Mouse (Mus musculus) forebrain, embryonic 12.5 days (tissue): Measurements from ENCODE around the gene Drc3. TPM values are rescaled to one million over a fixed set of nuclear protein-coding genes. Genes with fewer than 3 reads are reported as not detected.
"Not testable (repeated sequence)": the region's sequence is repeated elsewhere in the genome, so short reads cannot be mapped to it uniquely, and the experiment has no call there.

ENCODE experiments used
- ATAC-seq: fragments of 200-750 bp; cut with Nextera tagmentation; 2 replicates; pipeline ENCODE4 v1.8.0; 2017; ENCODE audit warnings: moderate TSS enrichment; ENCODE audit not compliant: low FRiP score
- H3K27ac ChIP-seq: fragments of 300-500 bp; sonication (generic); 2 replicates; pipeline ENCODE4 v1.5.1; 2016; ENCODE audit warnings: mild to moderate bottlenecking
- H3K27me3 ChIP-seq: fragments of 300-500 bp; sonication (generic); 2 replicates; pipeline ENCODE4 v1.6.1; 2016; ENCODE audit warnings: mild to moderate bottlenecking
- H3K36me3 ChIP-seq: fragments of 300-500 bp; sonication (generic); replicated peaks from 2 replicates; pipeline ENCODE4 v1.6.1; 2016; ENCODE audit warnings: mild to moderate bottlenecking
- H3K4me1 ChIP-seq: fragments of 300-500 bp; sonication (generic); 2 replicates; pipeline ENCODE4 v1.6.1; 2016
- H3K4me2 ChIP-seq: fragments of 300-500 bp; sonication (generic); 2 replicates; pipeline ENCODE4 v1.6.1; 2016; ENCODE audit warnings: mild to moderate bottlenecking, moderate library complexity
- H3K4me3 ChIP-seq: fragments of 300-500 bp; sonication (generic); replicated peaks from 2 replicates; pipeline ENCODE4 v1.5.1; 2016; ENCODE audit warnings: mild to moderate bottlenecking
- H3K9ac ChIP-seq: fragments of 300-500 bp; sonication (generic); 2 replicates; pipeline ENCODE4 v1.6.1; 2016; ENCODE audit warnings: mild to moderate bottlenecking
- H3K9me3 ChIP-seq: fragments of 300-500 bp; sonication (generic); 2 replicates; pipeline ENCODE4 v1.6.1; 2016
- WGBS: fragments of 180-500 bp; shearing (Covaris S2); methylation state at CpG from one replicate; pipeline ENCODE4 v1.1.7; 2016; 5-methylcytosine and 5-hydroxymethylcytosine counted together
- polyA plus RNA-seq: library from polyadenylated mRNA; unstranded; fragments of >200 nt; fragmentation: Nextera tagmentation; extraction: Ambion mirVana; gene quantifications from 2 replicates; pipeline ENCODE4 v1.2.1, GENCODE M21; 2016

Gene Drc3
- polyA plus RNA-seq, 1 experiment from 2014 or later, result 3.0 TPM

DNA sequence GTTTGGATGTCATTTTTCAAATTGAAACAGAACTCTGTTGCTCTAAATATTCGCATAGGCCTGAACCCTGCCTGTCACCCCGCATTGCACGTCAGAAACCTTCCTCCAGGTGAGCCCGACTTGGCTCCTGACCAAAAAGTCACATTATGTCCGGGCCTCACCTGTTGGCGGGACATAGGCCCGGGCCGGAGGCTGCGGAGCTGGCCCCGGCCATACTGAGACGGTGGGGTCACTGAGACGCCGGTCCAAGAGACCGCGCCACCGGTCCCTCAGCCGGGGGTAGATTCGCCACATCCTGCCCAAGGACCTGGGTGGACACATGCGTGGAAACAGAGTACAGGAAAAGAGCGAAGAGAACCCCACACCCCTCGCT, 63.4 kb downstream of the Drc3 start:
- 1% methylated on average over 21 of the region's 21 CpGs for WGBS
- ATAC-seq, result peak; percentile 64; the same call in 1 of the 2 replicates
- peaks cover 37% of the 10 kb centered on the region for H3K4me1 ChIP-seq
- no peaks in the 10 kb centered on the region for H3K27me3 ChIP-seq
- H3K4me3 ChIP-seq, result peak overlapping the region; percentile 88
- no peaks in the 10 kb centered on the region for H3K36me3 ChIP-seq
- H3K9me3 ChIP-seq, result no peaks in the 10 kb centered on the region
- H3K9ac ChIP-seq, result peak overlapping the region; percentile 93
- peak overlapping the region; percentile 88 for H3K4me2 ChIP-seq
- H3K27ac ChIP-seq, result 0 out of 2 replicates have a peak overlapping the region, but pooled peaks have one; percentile 46

DNA sequence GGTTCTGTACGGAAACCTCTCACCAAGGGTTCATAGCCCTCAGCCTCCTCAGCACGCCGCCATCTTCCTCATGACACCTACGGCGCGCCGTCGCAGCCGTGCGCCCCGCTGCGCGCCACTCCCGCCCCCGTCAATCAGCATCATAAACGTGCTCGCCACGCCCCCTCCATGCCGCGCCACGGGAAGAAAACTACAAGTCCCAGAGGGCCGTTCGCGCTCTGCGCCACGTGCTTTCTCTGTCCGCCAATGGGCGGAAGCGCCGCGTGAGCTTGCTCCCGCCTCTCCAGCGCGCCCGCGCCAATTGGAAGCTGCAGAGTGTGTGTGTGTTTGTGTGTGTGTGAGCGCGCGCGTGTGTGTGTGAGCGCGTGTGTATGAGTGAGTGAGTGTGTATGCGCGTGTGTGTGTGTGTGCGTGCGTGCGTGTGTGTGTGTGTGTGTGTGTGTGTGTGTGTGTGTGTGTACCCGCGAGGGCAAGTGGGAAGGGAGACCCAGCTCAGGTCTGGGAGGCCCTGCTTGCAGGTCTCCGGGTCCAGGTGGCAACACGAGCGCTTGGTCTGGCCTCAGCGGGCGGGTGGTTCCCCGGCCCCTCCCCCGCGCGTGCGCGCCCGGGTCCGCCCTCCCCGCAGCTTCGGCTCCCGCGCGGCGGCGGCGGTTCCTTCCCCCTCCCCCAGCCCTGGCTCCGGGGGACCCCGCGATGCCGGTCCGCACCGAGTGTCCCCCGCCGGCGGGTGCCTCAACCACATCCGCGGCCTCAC, 64.0 kb downstream of the Drc3 start, which contains the start of gene Gid4:
Gene Gid4, plus strand, starts transcription at position 183 of the 754 bp plus-strand sequence.
- Histone ChIP-seq H3K27me3 (no peaks in the 10 kb centered on the region), H3K4me3 (peak within 1 kb of the TSS; percentile 88)
- WGBS, result under 1% methylated on average over 79 of the region's 81 CpGs

DNA sequence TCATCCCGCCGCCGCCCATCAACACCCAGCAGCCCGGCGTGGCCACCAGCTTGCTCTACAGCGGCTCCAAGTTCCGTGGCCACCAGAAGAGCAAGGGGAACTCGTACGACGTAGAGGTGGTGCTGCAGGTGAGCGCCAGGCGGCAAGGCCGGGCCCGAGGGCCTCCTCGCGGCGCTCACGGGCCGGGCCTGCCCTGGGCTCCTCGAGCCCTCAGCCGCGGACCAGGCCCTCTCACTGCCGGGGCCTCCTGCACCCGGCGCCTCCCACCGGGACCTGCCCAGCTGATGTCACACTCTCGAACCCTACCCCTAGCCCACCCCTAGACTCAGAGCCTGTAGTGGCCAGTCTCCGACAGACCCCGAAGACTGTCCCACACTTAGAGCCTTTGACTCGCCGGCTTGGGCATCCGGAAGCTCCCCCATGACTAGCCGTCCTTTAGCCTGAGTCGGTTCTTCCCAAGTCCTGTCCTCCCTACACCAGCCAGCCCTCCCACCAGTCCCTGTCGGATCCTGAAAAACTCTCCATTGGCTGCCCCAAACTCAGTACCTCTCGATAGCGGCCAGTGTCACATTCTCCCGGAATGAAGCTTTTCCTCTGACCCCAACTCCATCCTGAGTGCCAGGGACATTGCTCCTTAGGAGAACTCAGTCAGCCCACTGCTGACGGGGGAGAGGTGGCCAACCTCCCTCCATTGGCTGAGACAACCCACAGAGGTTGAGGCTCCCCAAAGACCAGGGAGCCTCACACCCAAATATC, 64.8 kb downstream of the Drc3 start, which contains the start of gene Atpaf2:
Gene Atpaf2, minus strand, starts transcription at position 741 of the 756 bp plus-strand sequence.
- Histone ChIP-seq H3K9me3 (no peaks in the 10 kb centered on the region), H3K27me3 (no peaks in the 10 kb centered on the region), H3K9ac (peak within 1 kb of the TSS; percentile 93), H3K27ac (peak within 1 kb of the TSS; percentile 85), H3K4me3 (peak within 1 kb of the TSS; percentile 88), H3K4me2 (peak within 1 kb of the TSS; percentile 88), H3K36me3 (no peaks in the 10 kb centered on the region), H3K4me1 (peaks cover 37% of the 10 kb centered on the region)
- ATAC-seq, result peak; percentile 39
- under 1% methylated on average over 36 of the region's 39 CpGs for WGBS

More for the DNA sequence above, 64.0 kb downstream of the Drc3 start, which contains the start of gene Gid4:
- Histone ChIP-seq H3K27ac (peak within 1 kb of the TSS; percentile 85), H3K4me1 (peaks cover 37% of the 10 kb centered on the region), H3K36me3 (no peaks in the 10 kb centered on the region), H3K9ac (peak within 1 kb of the TSS; percentile 93), H3K4me2 (peak within 1 kb of the TSS; percentile 88), H3K9me3 (no peaks in the 10 kb centered on the region)
- peak; percentile 98 for ATAC-seq

DNA sequence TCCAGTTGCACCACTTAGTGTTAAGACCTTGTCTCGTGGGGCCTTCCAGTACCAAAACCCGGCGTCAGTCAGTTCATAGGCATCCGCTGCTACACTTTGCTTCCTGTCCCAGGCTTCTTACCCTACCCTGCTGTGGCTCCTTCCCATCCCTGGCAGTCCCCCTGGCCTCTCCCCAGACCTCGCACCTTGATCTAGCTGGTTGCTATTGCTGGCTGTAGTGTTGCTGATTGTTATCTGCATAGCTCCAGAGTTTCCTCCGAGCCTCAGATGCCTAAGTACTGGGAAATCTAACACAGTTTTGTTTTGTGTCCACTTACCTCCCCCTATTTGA, 65.3 kb downstream of the Drc3 start:
- ATAC-seq, result no peak
- H3K27ac ChIP-seq, result no peak overlapping the region
- H3K4me2 ChIP-seq, result peak overlapping the region; percentile 88
- H3K9me3 ChIP-seq, result no peaks in the 10 kb centered on the region
- 27% methylated on average over 6 of the region's 6 CpGs for WGBS
- peak overlapping the region; percentile 88 for H3K4me3 ChIP-seq
- no peaks in the 10 kb centered on the region for H3K27me3 ChIP-seq
- no peaks in the 10 kb centered on the region for H3K36me3 ChIP-seq
- H3K4me1 ChIP-seq, result peaks cover 37% of the 10 kb centered on the region
- H3K9ac ChIP-seq, result peak overlapping the region; percentile 93

DNA sequence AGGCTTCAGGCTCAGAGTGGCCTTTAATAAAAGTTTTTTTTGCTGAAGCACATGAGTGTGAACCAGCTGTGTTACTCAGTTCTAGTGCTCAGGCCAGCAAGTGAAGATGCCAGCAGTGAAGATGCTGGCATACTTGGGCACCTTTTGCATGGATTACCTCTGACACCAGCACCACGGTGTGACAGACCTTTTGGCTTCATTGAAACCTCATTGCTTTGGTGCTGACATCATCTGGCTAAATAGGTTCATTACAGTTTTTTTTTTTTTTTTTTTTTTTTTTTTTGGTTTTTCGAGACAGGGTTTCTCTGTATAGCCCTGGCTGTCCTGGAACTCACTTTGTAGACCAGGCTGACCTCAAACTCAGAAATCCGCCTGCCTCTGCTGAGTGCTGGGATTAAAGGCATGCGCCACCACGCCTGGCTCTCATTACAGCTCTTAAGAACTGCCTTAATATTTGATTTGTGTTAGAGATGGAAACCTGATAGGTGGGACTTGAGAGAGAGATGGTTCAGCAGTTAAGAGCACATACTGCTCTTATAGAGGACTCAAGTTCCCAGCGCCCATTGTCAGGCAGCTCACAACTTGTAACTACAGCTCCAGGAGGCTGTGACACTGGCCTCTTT, 69.0 kb downstream of the Drc3 start:
- Histone ChIP-seq H3K4me3 (no peak overlapping the region), H3K27me3 (no peaks in the 10 kb centered on the region), H3K4me2 (no peak overlapping the region), H3K4me1 (peaks cover 15% of the 10 kb centered on the region), H3K9me3 (no peaks in the 10 kb centered on the region), H3K9ac (no peak overlapping the region), H3K36me3 (peaks cover 7% of the 10 kb centered on the region; the same call in 1 of the 2 replicates), H3K27ac (no peak overlapping the region)
- ATAC-seq, result no peak
- WGBS, result 70% methylated on average over 6 of the region's 6 CpGs

DNA sequence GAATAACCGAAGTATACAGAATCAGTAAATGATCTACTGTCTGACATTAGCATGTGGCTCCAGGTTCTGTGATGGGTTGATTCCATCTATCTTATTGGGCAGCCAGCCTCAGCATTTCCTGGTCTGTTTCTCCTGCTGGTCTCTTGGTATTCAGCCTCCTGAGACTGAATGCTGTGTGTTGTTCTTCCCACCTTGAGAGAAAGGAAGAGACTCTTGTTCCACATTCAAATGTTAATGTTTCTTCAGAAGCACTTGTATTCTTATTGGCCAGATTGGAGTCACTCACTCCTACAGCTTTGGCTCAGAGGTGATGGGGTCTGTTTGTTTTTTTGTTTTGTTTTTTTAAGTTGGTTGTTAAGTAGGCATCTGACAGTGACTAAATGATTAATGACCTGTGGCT, 69.9 kb downstream of the Drc3 start:
- Histone ChIP-seq H3K9me3 (no peaks in the 10 kb centered on the region), H3K4me2 (no peak overlapping the region), H3K36me3 (peaks cover 7% of the 10 kb centered on the region; the same call in 1 of the 2 replicates), H3K27me3 (no peaks in the 10 kb centered on the region), H3K4me1 (peaks cover 14% of the 10 kb centered on the region), H3K27ac (no peak overlapping the region), H3K9ac (no peak overlapping the region), H3K4me3 (no peak overlapping the region)
- ATAC-seq, result no peak
- WGBS, result 61% methylated on average over 1 of the region's 1 CpGs

DNA sequence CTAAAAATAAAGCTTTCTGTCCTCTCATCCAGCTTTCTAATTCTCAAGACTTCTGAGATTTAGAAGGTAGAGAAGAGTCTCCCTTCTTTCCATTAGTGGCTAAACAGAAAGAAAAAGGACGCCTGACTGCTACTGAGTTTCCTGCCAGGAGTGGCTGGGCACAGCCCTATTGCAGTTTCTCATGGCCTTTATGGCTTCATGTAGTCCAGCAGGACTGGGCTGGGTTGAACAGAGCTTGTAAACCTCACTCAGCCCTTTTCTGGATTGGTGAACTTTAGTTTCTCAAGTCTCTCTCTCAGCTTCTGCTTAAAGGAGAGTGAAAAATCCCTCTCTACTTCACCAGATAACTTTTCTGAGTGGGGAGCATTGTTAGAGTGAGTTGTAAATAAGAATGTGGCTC, 73.3 kb downstream of the Drc3 start:
- no peaks in the 10 kb centered on the region for H3K27me3 ChIP-seq
- no peak overlapping the region for H3K9ac ChIP-seq
- no peak overlapping the region for H3K4me2 ChIP-seq
- H3K9me3 ChIP-seq, result no peaks in the 10 kb centered on the region
- H3K36me3 ChIP-seq, result peaks cover 13% of the 10 kb centered on the region
- WGBS, result 90% methylated on average over 1 of the region's 1 CpGs
- H3K27ac ChIP-seq, result no peak overlapping the region
- no peak for ATAC-seq
- no peaks in the 10 kb centered on the region for H3K4me1 ChIP-seq
- H3K4me3 ChIP-seq, result no peak overlapping the region

DNA sequence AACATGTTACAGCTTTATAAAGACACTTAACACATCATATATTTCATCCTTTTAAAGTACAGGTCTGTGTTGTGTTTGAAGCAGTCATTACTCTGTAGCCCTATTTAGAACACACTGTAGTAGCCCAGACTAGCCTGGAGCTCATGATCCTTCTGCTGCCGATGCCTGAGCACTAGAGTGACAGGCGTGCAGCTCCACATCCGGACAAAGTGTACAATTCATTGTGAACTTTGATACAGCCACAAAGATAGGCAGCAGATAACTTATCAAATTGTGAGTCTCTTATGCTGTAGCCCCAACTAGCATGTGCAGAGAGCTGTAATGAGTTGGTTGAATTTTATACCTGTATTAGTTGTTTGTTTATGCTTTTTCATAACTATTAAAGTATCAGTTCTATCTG, 74.5 kb downstream of the Drc3 start:
- Histone ChIP-seq H3K27ac (no peak overlapping the region), H3K36me3 (peaks cover 18% of the 10 kb centered on the region), H3K4me3 (no peak overlapping the region), H3K9me3 (no peaks in the 10 kb centered on the region), H3K9ac (no peak overlapping the region), H3K4me1 (no peaks in the 10 kb centered on the region), H3K27me3 (no peaks in the 10 kb centered on the region), H3K4me2 (no peak overlapping the region)
- ATAC-seq, result no peak
- WGBS, result 96% methylated on average over 3 of the region's 3 CpGs

DNA sequence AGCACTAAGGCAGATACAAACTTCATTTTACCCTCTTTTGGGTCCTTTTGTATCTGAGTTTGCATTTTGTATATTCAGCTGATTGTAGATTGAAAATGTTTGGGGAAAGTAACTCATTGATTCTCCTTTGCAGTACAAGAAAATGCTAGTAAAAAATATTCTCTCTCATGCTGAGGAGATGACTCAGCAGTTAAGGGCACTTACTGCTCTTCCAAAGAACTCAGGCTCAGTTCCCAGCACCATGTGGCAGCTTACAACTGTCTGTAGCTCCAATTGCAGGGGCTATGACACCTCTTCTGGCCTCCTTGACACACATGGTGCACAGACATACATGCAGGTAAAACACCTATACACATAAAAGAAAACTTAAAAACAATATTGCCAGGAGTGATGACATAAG, 80.4 kb downstream of the Drc3 start:
- ATAC-seq, result no peak

DNA sequence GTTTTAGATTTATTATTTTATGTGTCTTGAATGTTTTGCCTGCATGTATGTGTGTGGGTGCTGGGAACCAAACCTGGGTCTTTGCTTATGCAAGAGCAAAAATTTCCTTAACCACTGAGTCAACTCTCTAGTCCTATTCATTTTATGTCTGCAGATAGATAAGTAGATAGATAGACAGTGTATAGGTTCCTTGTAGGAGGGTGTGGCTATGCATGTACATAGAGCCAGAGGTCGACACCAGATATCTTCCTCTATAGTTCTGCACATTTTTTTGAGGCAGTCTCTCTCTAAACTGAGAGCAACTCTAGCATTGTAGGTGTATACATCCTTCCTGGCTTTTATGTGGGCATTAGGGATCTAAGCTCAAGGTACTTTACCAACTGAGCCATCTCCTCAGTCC, 82.0 kb downstream of the Drc3 start:
- Histone ChIP-seq H3K9ac (no peak overlapping the region), H3K36me3 (peaks cover 68% of the 10 kb centered on the region)
- WGBS, result 95% methylated on average over 1 of the region's 1 CpGs

More for the DNA sequence above, 80.4 kb downstream of the Drc3 start:
- Histone ChIP-seq H3K9ac (no peak overlapping the region), H3K4me2 (no peak overlapping the region), H3K4me1 (no peaks in the 10 kb centered on the region), H3K4me3 (no peak overlapping the region), H3K27me3 (no peaks in the 10 kb centered on the region), H3K36me3 (peaks cover 60% of the 10 kb centered on the region), H3K27ac (no peak overlapping the region), H3K9me3 (no peaks in the 10 kb centered on the region)

DNA sequence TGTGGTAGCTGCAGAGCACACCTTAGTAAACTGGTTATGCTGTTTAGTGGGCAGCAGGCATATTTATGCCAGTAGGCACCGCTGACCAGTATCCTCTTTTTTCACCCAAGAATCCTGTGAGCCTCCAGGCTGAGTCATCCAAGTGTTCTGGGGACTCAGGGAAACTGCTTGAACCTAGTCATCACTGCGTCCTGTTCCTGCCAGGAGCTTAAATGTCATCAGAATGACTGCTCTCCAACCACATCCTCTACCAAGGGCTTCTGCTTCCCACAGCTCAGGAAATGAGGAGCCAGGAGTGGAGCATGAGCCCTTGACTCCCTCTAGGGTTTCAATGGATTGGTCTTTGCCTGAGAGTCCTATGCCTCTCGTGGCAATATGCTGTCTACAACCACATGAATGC, 83.5 kb downstream of the Drc3 start:
- no peak for ATAC-seq
- WGBS, result 93% methylated on average over 3 of the region's 3 CpGs
- H3K4me3 ChIP-seq, result no peak overlapping the region
- no peaks in the 10 kb centered on the region for H3K9me3 ChIP-seq
- H3K27me3 ChIP-seq, result no peaks in the 10 kb centered on the region
- peaks cover 71% of the 10 kb centered on the region for H3K36me3 ChIP-seq
- H3K4me1 ChIP-seq, result no peaks in the 10 kb centered on the region
- H3K9ac ChIP-seq, result no peak overlapping the region
- no peak overlapping the region for H3K4me2 ChIP-seq
- H3K27ac ChIP-seq, result no peak overlapping the region

More for the DNA sequence above, 82.0 kb downstream of the Drc3 start:
- no peak overlapping the region for H3K4me3 ChIP-seq
- H3K4me1 ChIP-seq, result no peaks in the 10 kb centered on the region
- no peaks in the 10 kb centered on the region for H3K27me3 ChIP-seq
- H3K4me2 ChIP-seq, result no peak overlapping the region
- H3K9me3 ChIP-seq, result no peaks in the 10 kb centered on the region
- no peak for ATAC-seq
- no peak overlapping the region for H3K27ac ChIP-seq

DNA sequence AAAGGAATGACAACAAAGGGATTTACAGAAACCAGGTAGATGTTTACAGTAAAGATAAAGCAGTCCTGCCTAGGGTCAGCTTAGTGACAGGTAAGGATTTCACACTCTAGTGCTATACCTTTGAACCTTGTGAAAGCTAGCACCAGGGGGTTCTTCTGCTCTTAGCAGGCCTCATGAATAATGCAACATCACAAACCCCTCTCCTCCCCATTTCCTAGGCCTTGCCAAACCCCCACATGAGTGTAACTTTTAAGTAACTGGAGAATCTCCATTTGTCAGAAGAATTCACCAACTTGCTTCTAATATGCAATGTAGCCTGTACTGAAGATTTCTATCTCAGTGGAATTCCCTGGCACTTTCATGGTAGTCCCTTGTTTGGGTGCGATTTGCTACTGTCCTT, 86.5 kb downstream of the Drc3 start:
- WGBS, result 29% methylated on average over 1 of the region's 1 CpGs

More for the DNA sequence above, 86.5 kb downstream of the Drc3 start:
- not testable (repeated sequence) for H3K4me1 ChIP-seq, H3K9me3 ChIP-seq, H3K27me3 ChIP-seq, H3K9ac ChIP-seq, H3K27ac ChIP-seq, ATAC-seq, H3K4me3 ChIP-seq, H3K4me2 ChIP-seq
- H3K36me3 ChIP-seq, result peaks cover 79% of the 10 kb centered on the region
